Mouse (Mus musculus): Measurements from ENCODE around the gene Atoh8. TPM values are rescaled to one million over a fixed set of nuclear protein-coding genes. Genes with fewer than 3 reads are reported as not detected.
A peak's percentile ranks its signal among the peaks of the same experiment; 100 is the strongest.

Atoh8 gene
- 4.5 and 14.7 TPM in 2 replicates for total RNA-seq (2014; rRNA removed; ENCODE audit: low replicate concordance)
- 7.1 and 8.6 TPM in 2 replicates for polyA plus RNA-seq (2015; fragmentation: Nextera tagmentation; extraction: Ambion mirVana)

DNA sequence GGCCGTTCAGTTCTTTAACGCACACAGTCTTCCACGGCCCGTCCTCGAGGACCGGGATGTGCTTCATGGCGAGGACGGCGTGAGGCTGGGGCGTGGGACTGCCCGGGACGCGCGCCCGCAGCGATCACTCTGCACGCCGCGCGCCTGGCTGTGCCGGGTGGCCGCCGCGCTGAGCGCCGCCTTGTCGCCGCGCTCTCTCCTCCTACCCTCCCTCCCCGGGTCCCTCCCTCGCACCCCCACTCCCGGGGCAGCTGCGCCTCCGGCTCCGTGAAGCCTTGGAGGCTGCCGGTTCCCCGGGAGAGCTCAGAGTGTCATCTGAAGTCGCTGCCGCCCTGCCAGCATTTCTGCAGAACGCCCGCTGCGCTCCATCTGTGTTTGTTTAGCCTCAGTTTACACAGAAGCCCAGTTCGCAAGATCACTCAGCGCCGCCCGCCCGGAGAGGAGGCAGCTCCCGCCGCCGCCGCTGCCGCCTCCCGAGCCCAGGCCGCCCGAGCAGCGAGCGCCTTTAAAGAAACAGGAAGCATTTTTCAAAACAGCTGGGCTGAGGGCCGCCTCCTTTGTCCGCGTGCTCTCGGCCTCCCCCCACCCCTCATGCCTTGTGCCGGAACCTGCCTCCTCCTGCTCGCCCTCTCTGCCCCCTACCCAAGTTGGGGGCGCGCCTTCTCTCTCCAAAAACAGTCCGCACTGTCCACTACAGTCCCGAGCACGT lies at the start of gene Atoh8:
Gene Atoh8 (minus strand): TSS at position 480 of the 709 bp plus-strand sequence.
- no peaks in the 10 kb centered on the region for H3K36me3 ChIP-seq (replicated peaks; ENCODE audit: control insufficient read depth, insufficient read depth, low read length)
- no peaks in the 10 kb centered on the region for H3K9me3 ChIP-seq (replicated peaks; ENCODE audit: control insufficient read depth, low read length)
- no peaks in the 10 kb centered on the region for H3K27me3 ChIP-seq (ENCODE audit: control insufficient read depth, insufficient read depth, low read length)
- peak within 1 kb of the TSS; percentile 65 for H3K27ac ChIP-seq (ENCODE audit: low read depth)
- DNase-seq (ENCODE audit: low spot score) (no peak), ATAC-seq (ENCODE audit: insufficient read depth, low read depth) (peak; percentile 62)
- H3K4me3 ChIP-seq (ENCODE audit: low read depth, low read length) = peak within 1 kb of the TSS; percentile 68
- WGBS = 3% methylated on average over 61 of the region's 68 CpGs
- peaks cover 20% of the 10 kb centered on the region for H3K4me1 ChIP-seq (ENCODE audit: control insufficient read depth, insufficient read depth)
- TF ChIP-seq CTCF (IDR thresholded peaks at IDR 0.05; ENCODE audit: low read depth) = no peak
- no peak for TF ChIP-seq EP300 (IDR thresholded peaks at IDR 0.05; ENCODE audit: low read depth)
- H3K4me2 ChIP-seq (ENCODE audit: low read depth, low read length) = peak within 1 kb of the TSS; percentile 95
- peak within 1 kb of the TSS; percentile 54 for H3K9ac ChIP-seq (replicated peaks; ENCODE audit: low read depth, low read length)

DNA sequence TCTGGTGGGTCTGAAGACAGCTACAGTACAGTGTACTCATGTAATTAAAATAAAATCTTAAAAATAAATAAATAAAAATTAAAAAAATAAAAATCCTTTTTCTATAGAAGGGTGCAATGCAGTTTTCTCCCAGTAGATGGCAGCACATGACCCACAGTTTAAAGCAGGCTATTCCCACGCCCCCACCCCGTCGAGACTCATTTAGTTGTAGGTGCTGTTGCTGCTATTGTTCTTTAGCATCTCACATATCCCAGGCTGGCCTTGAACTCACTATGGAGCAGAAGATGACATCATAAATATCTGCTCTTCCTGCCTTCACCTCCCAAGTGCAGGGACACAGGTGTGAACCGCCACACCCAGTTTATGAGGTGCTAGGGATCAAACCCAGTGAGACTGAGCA lies 48.5 kb upstream of the Atoh8 start:
- no peaks in the 10 kb centered on the region for H3K9me3 ChIP-seq (replicated peaks; ENCODE audit: control insufficient read depth, low read length)
- ATAC-seq (ENCODE audit: insufficient read depth, low read depth) = no peak
- H3K4me3 ChIP-seq (ENCODE audit: low read depth, low read length) = no peak overlapping the region
- H3K4me1 ChIP-seq (ENCODE audit: control insufficient read depth, insufficient read depth) = no peaks in the 10 kb centered on the region
- no peaks in the 10 kb centered on the region for H3K36me3 ChIP-seq (replicated peaks; ENCODE audit: control insufficient read depth, insufficient read depth, low read length)
- no peak overlapping the region for H3K27ac ChIP-seq (ENCODE audit: low read depth)
- 22% methylated on average over 4 of the region's 4 CpGs for WGBS
- H3K4me2 ChIP-seq (ENCODE audit: low read depth, low read length) = no peak overlapping the region
- peak; percentile 69 for DNase-seq (ENCODE audit: low spot score)
- peak; percentile 74 for TF ChIP-seq CTCF (IDR thresholded peaks at IDR 0.05; ENCODE audit: low read depth)
- no peak for TF ChIP-seq EP300 (IDR thresholded peaks at IDR 0.05; ENCODE audit: low read depth)
- no peak overlapping the region for H3K9ac ChIP-seq (replicated peaks; ENCODE audit: low read depth, low read length)
- H3K27me3 ChIP-seq (ENCODE audit: control insufficient read depth, insufficient read depth, low read length) = no peaks in the 10 kb centered on the region

DNA sequence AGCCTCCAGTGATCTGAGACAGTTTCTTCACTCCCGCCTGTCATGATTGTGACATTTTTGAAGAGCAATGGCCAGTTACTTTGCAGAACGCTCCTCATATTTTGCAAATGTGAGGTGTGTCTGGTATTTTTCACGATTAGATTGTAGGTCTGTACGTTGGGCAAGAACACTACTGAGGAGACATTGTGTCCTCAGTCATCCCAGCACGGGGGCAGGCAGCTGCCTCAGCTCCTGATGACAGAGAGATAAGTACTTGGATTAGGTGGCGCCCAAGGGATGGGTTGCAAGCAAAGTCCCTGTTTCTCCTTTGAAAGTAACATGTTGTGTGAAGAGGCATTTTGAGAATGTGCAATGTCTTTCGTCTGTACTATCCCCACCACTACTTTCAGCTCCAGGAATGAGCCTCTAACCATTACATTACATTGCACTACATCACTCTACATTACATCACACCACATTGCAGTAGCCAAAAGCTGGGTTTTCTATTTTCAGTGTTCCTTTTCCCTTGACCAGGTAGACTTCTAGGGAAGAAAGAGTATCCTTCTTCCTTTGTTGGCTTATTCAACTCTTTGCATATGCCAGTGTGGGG lies 45.1 kb upstream of the Atoh8 start:
- H3K4me2 ChIP-seq (ENCODE audit: low read depth, low read length) = no peak overlapping the region
- peaks cover 17% of the 10 kb centered on the region for H3K4me1 ChIP-seq (ENCODE audit: control insufficient read depth, insufficient read depth)
- no peaks in the 10 kb centered on the region for H3K27me3 ChIP-seq (ENCODE audit: control insufficient read depth, insufficient read depth, low read length)
- H3K4me3 ChIP-seq (ENCODE audit: low read depth, low read length) = no peak overlapping the region
- H3K9me3 ChIP-seq (replicated peaks; ENCODE audit: control insufficient read depth, low read length) = no peaks in the 10 kb centered on the region
- DNase-seq (ENCODE audit: low spot score) = no peak
- TF ChIP-seq CTCF (IDR thresholded peaks at IDR 0.05; ENCODE audit: low read depth) (no peak), EP300 (IDR thresholded peaks at IDR 0.05; ENCODE audit: low read depth) (no peak)
- 36% methylated on average over 7 of the region's 7 CpGs for WGBS
- no peak overlapping the region for H3K9ac ChIP-seq (replicated peaks; ENCODE audit: low read depth, low read length)
- no peaks in the 10 kb centered on the region for H3K36me3 ChIP-seq (replicated peaks; ENCODE audit: control insufficient read depth, insufficient read depth, low read length)
- no peak for ATAC-seq (ENCODE audit: insufficient read depth, low read depth)
- H3K27ac ChIP-seq (ENCODE audit: low read depth) = no peak overlapping the region

DNA sequence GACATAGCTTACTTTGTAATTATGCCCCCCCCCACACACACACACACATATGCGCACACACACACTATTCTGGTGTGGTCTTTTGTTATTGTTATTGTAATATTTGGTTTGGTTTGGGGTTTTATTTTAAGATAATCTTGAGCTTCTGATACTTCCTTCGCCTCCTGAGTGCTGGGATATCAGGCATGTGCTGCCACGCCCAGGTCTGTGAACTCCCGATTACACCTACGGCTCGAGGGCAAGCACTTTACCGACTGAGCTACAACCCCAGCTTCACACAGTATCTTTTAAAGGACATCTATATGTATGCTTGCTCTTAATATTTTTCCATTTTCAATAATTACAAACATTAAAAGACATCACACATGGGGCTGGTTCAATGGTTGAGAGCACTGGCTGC lies 44.1 kb upstream of the Atoh8 start:
- H3K27ac ChIP-seq (ENCODE audit: low read depth) = no peak overlapping the region
- H3K4me3 ChIP-seq (ENCODE audit: low read depth, low read length) = no peak overlapping the region
- no peak overlapping the region for H3K9ac ChIP-seq (replicated peaks; ENCODE audit: low read depth, low read length)
- 72% methylated on average over 7 of the region's 7 CpGs for WGBS
- H3K9me3 ChIP-seq (replicated peaks; ENCODE audit: control insufficient read depth, low read length) = no peaks in the 10 kb centered on the region
- TF ChIP-seq CTCF (IDR thresholded peaks at IDR 0.05; ENCODE audit: low read depth) (no peak), EP300 (IDR thresholded peaks at IDR 0.05; ENCODE audit: low read depth) (no peak)
- DNase-seq (ENCODE audit: low spot score) (no peak), ATAC-seq (ENCODE audit: insufficient read depth, low read depth) (no peak)
- H3K27me3 ChIP-seq (ENCODE audit: control insufficient read depth, insufficient read depth, low read length) = no peaks in the 10 kb centered on the region
- H3K4me2 ChIP-seq (ENCODE audit: low read depth, low read length) = no peak overlapping the region
- no peaks in the 10 kb centered on the region for H3K36me3 ChIP-seq (replicated peaks; ENCODE audit: control insufficient read depth, insufficient read depth, low read length)
- peaks cover 17% of the 10 kb centered on the region for H3K4me1 ChIP-seq (ENCODE audit: control insufficient read depth, insufficient read depth)

DNA sequence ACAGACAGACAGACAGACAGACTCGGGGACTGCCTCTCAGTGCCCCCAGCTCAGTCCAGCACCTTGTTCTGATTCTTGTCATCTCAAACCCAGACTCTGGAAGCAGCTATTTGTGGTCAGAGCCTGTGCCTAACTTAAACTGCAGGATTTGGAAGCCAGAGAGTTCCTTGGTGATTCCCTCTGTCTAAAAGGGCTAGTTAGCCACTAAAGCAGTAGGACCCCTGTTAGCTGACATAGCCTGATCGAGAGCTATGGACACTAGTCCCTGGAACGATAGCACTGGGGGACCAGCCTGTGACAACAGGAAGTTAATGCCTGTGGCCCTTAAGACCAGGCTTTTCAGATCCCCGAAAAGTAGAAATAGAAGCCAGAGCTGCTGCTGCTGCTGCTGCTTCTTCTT lies 43.5 kb upstream of the Atoh8 start:
- no peak for ATAC-seq (ENCODE audit: insufficient read depth, low read depth)
- no peaks in the 10 kb centered on the region for H3K27me3 ChIP-seq (ENCODE audit: control insufficient read depth, insufficient read depth, low read length)
- no peak overlapping the region for H3K4me2 ChIP-seq (ENCODE audit: low read depth, low read length)

More for the DNA sequence above, 43.5 kb upstream of the Atoh8 start:
- WGBS = 58% methylated on average over 4 of the region's 4 CpGs
- Histone ChIP-seq H3K9ac (replicated peaks; ENCODE audit: low read depth, low read length) (no peak overlapping the region), H3K4me1 (ENCODE audit: control insufficient read depth, insufficient read depth) (peaks cover 17% of the 10 kb centered on the region), H3K27ac (ENCODE audit: low read depth) (peak overlapping the region; percentile 89), H3K9me3 (replicated peaks; ENCODE audit: control insufficient read depth, low read length) (no peaks in the 10 kb centered on the region), H3K36me3 (replicated peaks; ENCODE audit: control insufficient read depth, insufficient read depth, low read length) (no peaks in the 10 kb centered on the region), H3K4me3 (ENCODE audit: low read depth, low read length) (no peak overlapping the region)
- TF ChIP-seq EP300 (IDR thresholded peaks at IDR 0.05; ENCODE audit: low read depth) = no peak
- no peak for TF ChIP-seq CTCF (IDR thresholded peaks at IDR 0.05; ENCODE audit: low read depth)
- DNase-seq (ENCODE audit: low spot score) = no peak
